Mouse (Mus musculus): Measurements from ENCODE around the gene Pik3ca. TPM values are rescaled to one million over a fixed set of nuclear protein-coding genes. Genes with fewer than 3 reads are reported as not detected.

Pik3ca gene
- polyA plus RNA-seq (2014; fragmentation: Nextera tagmentation; extraction: Ambion mirVana), result 16.7 and 19.1 TPM in 2 replicates

- peak; percentile 69 for ATAC-seq (replicated peaks; ENCODE audit: low FRiP score, low TSS enrichment, low read depth)
- peak within 1 kb of the TSS; percentile 96 for H3K27ac ChIP-seq (ENCODE audit: low read depth)
- H3K4me2 ChIP-seq (ENCODE audit: low read length), result peak within 1 kb of the TSS; percentile 71
- peak within 1 kb of the TSS; percentile 82 for H3K4me3 ChIP-seq (ENCODE audit: low read depth, low read length)
- DNase-seq (ENCODE audit: low spot score), result peak; percentile 86
- WGBS, result 1% methylated on average over 36 of the region's 65 CpGs
- no peaks in the 10 kb centered on the region for H3K36me3 ChIP-seq (ENCODE audit: control insufficient read depth, insufficient read depth, low read length)
- H3K9ac ChIP-seq (ENCODE audit: low read length), result peak within 1 kb of the TSS; percentile 94
- H3K9me3 ChIP-seq (ENCODE audit: control insufficient read depth, low read length), result no peaks in the 10 kb centered on the region
- no peaks in the 10 kb centered on the region for H3K27me3 ChIP-seq (replicated peaks; ENCODE audit: control insufficient read depth, insufficient read depth, low read length)
- peaks cover 24% of the 10 kb centered on the region for H3K4me1 ChIP-seq (replicated peaks; ENCODE audit: control insufficient read depth, insufficient read depth, low read length)
These were observed at the start of gene Pik3ca for GRCm38 (mm10) chr3:32397461-32398174. TSS of gene Pik3ca (plus strand) at chr3:32397671.

GRCm38 (mm10) chr3:32347881-32348280, 49.6 kb upstream of the Pik3ca start:
- ATAC-seq (replicated peaks; ENCODE audit: low FRiP score, low TSS enrichment, low read depth) (no peak), DNase-seq (ENCODE audit: low spot score) (no peak)
- no peaks in the 10 kb centered on the region for H3K27me3 ChIP-seq (replicated peaks; ENCODE audit: control insufficient read depth, insufficient read depth, low read length)
- H3K4me2 ChIP-seq (ENCODE audit: low read length), result no peak overlapping the region
- H3K36me3 ChIP-seq (ENCODE audit: control insufficient read depth, insufficient read depth, low read length), result peaks cover 6% of the 10 kb centered on the region; the same call in 1 of the 2 replicates
- H3K4me3 ChIP-seq (ENCODE audit: low read depth, low read length), result no peak overlapping the region
- H3K27ac ChIP-seq (ENCODE audit: low read depth), result no peak overlapping the region
- WGBS, result 89% methylated on average over 6 of the region's 6 CpGs
- no peak overlapping the region for H3K9ac ChIP-seq (ENCODE audit: low read length)
- no peaks in the 10 kb centered on the region for H3K9me3 ChIP-seq (ENCODE audit: control insufficient read depth, low read length)
- H3K4me1 ChIP-seq (replicated peaks; ENCODE audit: control insufficient read depth, insufficient read depth, low read length), result no peaks in the 10 kb centered on the region

GRCm38 (mm10) chr3:32361221-32361620, 36.2 kb upstream of the Pik3ca start:
- Histone ChIP-seq H3K9ac (ENCODE audit: low read length) (no peak overlapping the region), H3K27me3 (replicated peaks; ENCODE audit: control insufficient read depth, insufficient read depth, low read length) (no peaks in the 10 kb centered on the region), H3K27ac (ENCODE audit: low read depth) (no peak overlapping the region), H3K4me2 (ENCODE audit: low read length) (no peak overlapping the region), H3K36me3 (ENCODE audit: control insufficient read depth, insufficient read depth, low read length) (no peaks in the 10 kb centered on the region), H3K4me1 (replicated peaks; ENCODE audit: control insufficient read depth, insufficient read depth, low read length) (0 out of 2 replicates have a peak, but pooled peaks cover 3% of the 10 kb centered on the region), H3K9me3 (ENCODE audit: control insufficient read depth, low read length) (no peaks in the 10 kb centered on the region), H3K4me3 (ENCODE audit: low read depth, low read length) (no peak overlapping the region)
- 41% methylated on average over 6 of the region's 6 CpGs for WGBS
- ATAC-seq (replicated peaks; ENCODE audit: low FRiP score, low TSS enrichment, low read depth), result no peak
- no peak for DNase-seq (ENCODE audit: low spot score)

- no peaks in the 10 kb centered on the region for H3K9me3 ChIP-seq (ENCODE audit: control insufficient read depth, low read length)
- H3K36me3 ChIP-seq (ENCODE audit: control insufficient read depth, insufficient read depth, low read length), result no peaks in the 10 kb centered on the region
- no peak overlapping the region for H3K27ac ChIP-seq (ENCODE audit: low read depth)
- peak overlapping the region; percentile 60; the same call in 1 of the 2 replicates for H3K4me3 ChIP-seq (ENCODE audit: low read depth, low read length)
- 56% methylated on average over 4 of the region's 4 CpGs for WGBS
- ATAC-seq (replicated peaks; ENCODE audit: low FRiP score, low TSS enrichment, low read depth), result no peak
- peak overlapping the region; percentile 79 for H3K4me2 ChIP-seq (ENCODE audit: low read length)
- H3K27me3 ChIP-seq (replicated peaks; ENCODE audit: control insufficient read depth, insufficient read depth, low read length), result no peaks in the 10 kb centered on the region
- DNase-seq (ENCODE audit: low spot score), result no peak
- peak overlapping the region; percentile 65; the same call in 1 of the 2 replicates for H3K9ac ChIP-seq (ENCODE audit: low read length)
- 0 out of 2 replicates have a peak, but pooled peaks cover 3% of the 10 kb centered on the region for H3K4me1 ChIP-seq (replicated peaks; ENCODE audit: control insufficient read depth, insufficient read depth, low read length)
These were observed 33.3 kb upstream of the Pik3ca start for GRCm38 (mm10) chr3:32364195-32364594.

GRCm38 (mm10) chr3:32364841-32365545, 32.5 kb upstream of the Pik3ca start:
- DNase-seq (ENCODE audit: low spot score) (peak; percentile 81), ATAC-seq (replicated peaks; ENCODE audit: low FRiP score, low TSS enrichment, low read depth) (peak; percentile 65)
- WGBS, result under 1% methylated on average over 53 of the region's 54 CpGs
- Histone ChIP-seq H3K27me3 (replicated peaks; ENCODE audit: control insufficient read depth, insufficient read depth, low read length) (no peaks in the 10 kb centered on the region), H3K4me2 (ENCODE audit: low read length) (peak overlapping the region; percentile 79), H3K27ac (ENCODE audit: low read depth) (peak overlapping the region; percentile 71), H3K9ac (ENCODE audit: low read length) (peak overlapping the region; percentile 65), H3K36me3 (ENCODE audit: control insufficient read depth, insufficient read depth, low read length) (no peaks in the 10 kb centered on the region), H3K9me3 (ENCODE audit: control insufficient read depth, low read length) (no peaks in the 10 kb centered on the region), H3K4me3 (ENCODE audit: low read depth, low read length) (peak overlapping the region; percentile 60), H3K4me1 (replicated peaks; ENCODE audit: control insufficient read depth, insufficient read depth, low read length) (0 out of 2 replicates have a peak, but pooled peaks cover 3% of the 10 kb centered on the region)

- Histone ChIP-seq H3K36me3 (ENCODE audit: control insufficient read depth, insufficient read depth, low read length) (no peaks in the 10 kb centered on the region), H3K9me3 (ENCODE audit: control insufficient read depth, low read length) (no peaks in the 10 kb centered on the region), H3K27me3 (replicated peaks; ENCODE audit: control insufficient read depth, insufficient read depth, low read length) (no peaks in the 10 kb centered on the region), H3K4me1 (replicated peaks; ENCODE audit: control insufficient read depth, insufficient read depth, low read length) (0 out of 2 replicates have a peak, but pooled peaks cover 3% of the 10 kb centered on the region), H3K9ac (ENCODE audit: low read length) (peak within 1 kb of the TSS; percentile 65), H3K4me3 (ENCODE audit: low read depth, low read length) (peak within 1 kb of the TSS; percentile 60), H3K27ac (ENCODE audit: low read depth) (peak within 1 kb of the TSS; percentile 71), H3K4me2 (ENCODE audit: low read length) (peak within 1 kb of the TSS; percentile 79)
- ATAC-seq (replicated peaks; ENCODE audit: low FRiP score, low TSS enrichment, low read depth), result peak; percentile 73
- peak; percentile 88 for DNase-seq (ENCODE audit: low spot score)
- 4% methylated on average over 30 of the region's 48 CpGs for WGBS
These were observed 31.8 kb upstream of the Pik3ca start, which contains the start of gene Zmat3 for GRCm38 (mm10) chr3:32365546-32366245. TSS of gene Zmat3 (minus strand) at chr3:32366014.

- Histone ChIP-seq H3K9me3 (ENCODE audit: control insufficient read depth, low read length) (no peaks in the 10 kb centered on the region), H3K4me2 (ENCODE audit: low read length) (peak overlapping the region; percentile 79), H3K27me3 (replicated peaks; ENCODE audit: control insufficient read depth, insufficient read depth, low read length) (no peaks in the 10 kb centered on the region), H3K9ac (ENCODE audit: low read length) (no peak overlapping the region; the same call in 1 of the 2 replicates), H3K4me3 (ENCODE audit: low read depth, low read length) (peak overlapping the region; percentile 60), H3K36me3 (ENCODE audit: control insufficient read depth, insufficient read depth, low read length) (no peaks in the 10 kb centered on the region), H3K4me1 (replicated peaks; ENCODE audit: control insufficient read depth, insufficient read depth, low read length) (0 out of 2 replicates have a peak, but pooled peaks cover 3% of the 10 kb centered on the region), H3K27ac (ENCODE audit: low read depth) (no peak overlapping the region)
- ATAC-seq (replicated peaks; ENCODE audit: low FRiP score, low TSS enrichment, low read depth) (peak; percentile 29; the same call in 1 of the 2 replicates), DNase-seq (ENCODE audit: low spot score) (no peak)
- WGBS, result 58% methylated on average over 17 of the region's 17 CpGs
These were observed 31.2 kb upstream of the Pik3ca start for GRCm38 (mm10) chr3:32366246-32366734.

GRCm38 (mm10) chr3:32367516-32367915, 30.0 kb upstream of the Pik3ca start:
- Histone ChIP-seq H3K27me3 (replicated peaks; ENCODE audit: control insufficient read depth, insufficient read depth, low read length) (no peaks in the 10 kb centered on the region), H3K36me3 (ENCODE audit: control insufficient read depth, insufficient read depth, low read length) (no peaks in the 10 kb centered on the region), H3K9ac (ENCODE audit: low read length) (no peak overlapping the region), H3K4me2 (ENCODE audit: low read length) (no peak overlapping the region), H3K4me1 (replicated peaks; ENCODE audit: control insufficient read depth, insufficient read depth, low read length) (0 out of 2 replicates have a peak, but pooled peaks cover 3% of the 10 kb centered on the region), H3K9me3 (ENCODE audit: control insufficient read depth, low read length) (no peaks in the 10 kb centered on the region), H3K27ac (ENCODE audit: low read depth) (no peak overlapping the region), H3K4me3 (ENCODE audit: low read depth, low read length) (no peak overlapping the region)
- ATAC-seq (replicated peaks; ENCODE audit: low FRiP score, low TSS enrichment, low read depth), result no peak
- WGBS, result 85% methylated on average over 1 of the region's 1 CpGs
- no peak for DNase-seq (ENCODE audit: low spot score)

Data from intestine, embryonic 14.5 days (tissue).